Mouse (Mus musculus) R1 (cell line): ENCODE results near the gene Fem1b.
A peak's percentile ranks its signal among the peaks of the same experiment; 100 is the strongest.
"Not testable (repeated sequence)": the region's sequence is repeated elsewhere in the genome, so short reads cannot be mapped to it uniquely, and the experiment has no call there.

Experiments used
- DNase-seq: peaks from one replicate; pipeline ENCODE4 v3.0.0-alpha.2; 2018; ENCODE audit warnings: low read depth, low spot score

The Fem1b gene

GRCm38 (mm10) chr9:62827939-62828652, 16.4 kb upstream of the Fem1b start:
- peak; percentile 75 for DNase-seq

- peak; percentile 89 for DNase-seq
These were observed 14.7 kb upstream of the Fem1b start for GRCm38 (mm10) chr9:62826456-62826855.

DNA sequence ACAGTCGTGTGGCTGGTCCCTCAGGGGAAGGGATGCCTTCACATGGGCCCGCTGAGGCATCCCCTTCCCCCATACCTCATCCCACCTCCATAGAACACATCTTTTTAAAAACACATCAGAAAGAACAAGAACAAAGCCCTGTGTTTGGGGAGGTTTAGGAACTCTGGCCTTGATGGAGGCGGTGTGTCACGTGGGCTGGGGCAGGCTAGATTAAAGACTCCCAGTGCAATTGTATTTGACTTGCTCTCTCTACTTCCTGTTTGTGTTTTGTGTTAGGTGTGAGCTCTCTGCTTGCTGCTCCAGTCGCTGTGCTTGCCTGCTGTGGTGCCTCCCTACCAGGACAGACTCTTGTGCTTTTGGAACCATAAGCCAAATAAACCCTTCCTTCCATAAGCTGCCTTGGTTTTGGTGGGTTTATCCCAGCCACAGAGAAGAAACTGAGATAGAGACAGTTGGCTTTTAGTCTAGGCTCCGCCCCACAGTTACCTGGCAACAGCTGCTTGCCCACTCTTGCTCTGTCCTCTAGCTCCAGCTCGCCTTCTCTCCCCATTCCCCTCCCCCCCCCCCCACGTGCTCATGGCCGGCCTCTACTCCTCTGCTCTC, 14.2 kb upstream of the Fem1b start:
- DNase-seq, result peak; percentile 92

DNA sequence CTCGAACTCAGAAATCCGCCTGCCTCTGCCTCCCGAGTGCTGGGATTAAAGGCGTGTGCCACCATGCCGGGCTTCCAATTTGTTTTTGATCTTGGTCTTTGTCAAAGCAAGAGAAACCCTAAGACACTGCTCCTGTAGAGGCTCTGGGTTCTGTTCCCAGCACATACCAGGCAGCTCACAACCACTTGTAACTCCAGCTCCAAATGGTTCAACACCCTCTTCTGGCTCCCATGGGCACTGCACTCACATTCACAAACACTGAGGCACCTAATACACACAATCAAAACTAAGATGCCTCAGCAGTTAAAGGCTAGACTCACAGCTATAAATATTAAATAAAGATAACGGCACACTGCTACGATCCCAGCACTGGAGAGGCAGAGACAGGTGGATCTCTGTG, 10.1 kb upstream of the Fem1b start:
- DNase-seq, result peak; percentile 80

- DNase-seq, result no peak
These were observed 9.1 kb upstream of the Fem1b start for GRCm38 (mm10) chr9:62820829-62821228.

DNA sequence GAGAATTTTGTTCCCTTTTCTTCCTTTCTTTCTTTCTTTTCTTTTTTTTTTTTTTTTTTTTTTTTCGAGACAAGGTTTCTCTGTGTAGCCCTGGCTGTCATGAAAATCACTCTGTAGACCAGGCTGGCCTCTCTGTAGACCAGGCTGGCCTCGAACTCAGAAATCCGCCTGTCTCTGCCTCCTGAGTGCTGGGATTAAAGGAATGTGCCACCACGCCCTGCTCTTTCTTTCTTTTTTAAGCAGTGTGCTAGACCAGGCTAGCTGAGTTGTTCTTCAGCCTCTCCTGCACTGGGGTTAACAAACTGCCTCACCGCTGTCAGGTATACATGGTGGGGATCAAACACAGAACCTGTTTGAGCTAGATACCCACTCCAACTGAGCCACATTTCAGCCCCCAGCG, 8.2 kb upstream of the Fem1b start:
- peak; percentile 83 for DNase-seq

DNA sequence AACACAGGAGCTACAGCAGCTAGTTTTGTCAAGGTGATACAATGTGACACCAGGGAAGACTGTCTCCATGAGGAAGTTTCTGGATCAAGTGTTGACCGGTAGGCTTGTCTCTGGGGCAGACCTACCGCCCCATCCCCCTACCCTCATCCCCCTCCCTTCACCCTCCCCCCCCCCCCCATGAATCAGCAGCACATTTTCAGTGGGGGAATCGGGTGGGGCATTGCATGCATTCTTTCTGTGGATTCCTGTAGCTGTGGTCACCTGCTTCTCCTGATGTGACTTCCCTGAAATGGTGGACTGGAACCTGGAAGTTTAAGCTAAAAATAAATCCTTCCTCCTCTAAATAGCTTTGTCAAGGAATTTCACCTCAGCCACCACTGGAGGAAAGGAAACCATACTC, 7.8 kb upstream of the Fem1b start:
- peak; percentile 89 for DNase-seq

- peak; percentile 59 for DNase-seq
These were observed 6.3 kb upstream of the Fem1b start for GRCm38 (mm10) chr9:62817828-62818614.

GRCm38 (mm10) chr9:62817099-62817571, 5.4 kb upstream of the Fem1b start:
- no peak for DNase-seq

- DNase-seq, result no peak
These were observed 4.8 kb upstream of the Fem1b start for GRCm38 (mm10) chr9:62816323-62817098.

GRCm38 (mm10) chr9:62814751-62815150, 3.0 kb upstream of the Fem1b start:
- DNase-seq, result no peak

DNA sequence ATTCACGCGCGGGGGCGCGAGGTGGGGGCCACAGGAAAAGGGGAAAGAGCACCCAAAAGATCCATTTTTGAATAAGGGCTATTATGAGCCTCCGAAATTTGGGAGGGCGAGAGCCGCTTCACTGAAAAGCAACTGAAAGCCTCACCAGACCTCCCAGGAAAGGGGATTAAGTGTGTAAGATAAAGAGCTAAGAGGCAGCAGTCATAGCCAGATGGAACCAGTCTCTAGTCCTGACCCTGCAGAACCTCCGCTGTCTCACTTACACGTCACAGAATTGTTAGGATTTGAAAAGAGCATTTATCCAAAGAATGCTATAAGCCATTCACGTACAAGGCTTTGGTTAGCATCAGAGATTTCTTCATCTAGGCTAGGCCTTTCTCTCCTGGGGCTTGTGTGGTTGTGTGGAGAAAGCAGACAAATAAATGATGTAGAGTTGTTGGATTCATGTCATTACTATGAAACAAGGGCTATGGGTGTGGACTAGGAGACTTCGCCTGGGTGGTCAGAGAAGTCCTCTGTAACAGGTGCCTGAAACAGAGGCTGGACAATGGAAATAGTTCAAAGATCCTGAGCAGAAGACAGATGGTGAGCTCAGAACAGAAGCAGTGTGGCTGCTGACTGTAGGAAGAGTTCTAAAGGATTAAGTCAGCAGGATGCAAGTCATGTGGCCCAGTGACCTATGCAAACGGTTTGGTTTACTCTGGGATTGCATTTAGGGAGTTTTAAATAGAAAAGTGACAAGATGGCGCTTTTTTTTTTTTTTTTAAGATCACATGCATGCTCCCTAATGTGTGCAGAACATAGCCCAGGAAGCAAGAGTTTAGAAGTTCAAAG, 699 bp upstream of the Fem1b start:
- peak; percentile 63 for DNase-seq

- DNase-seq, result peak; percentile 61
These were observed 905 bp downstream of the Fem1b start for GRCm38 (mm10) chr9:62810543-62811515.

- DNase-seq, result no peak
These were observed 1.6 kb downstream of the Fem1b start for GRCm38 (mm10) chr9:62810095-62810494.

GRCm38 (mm10) chr9:62799218-62799617, 12.5 kb downstream of the Fem1b start:
- DNase-seq, result not testable (repeated sequence)

DNA sequence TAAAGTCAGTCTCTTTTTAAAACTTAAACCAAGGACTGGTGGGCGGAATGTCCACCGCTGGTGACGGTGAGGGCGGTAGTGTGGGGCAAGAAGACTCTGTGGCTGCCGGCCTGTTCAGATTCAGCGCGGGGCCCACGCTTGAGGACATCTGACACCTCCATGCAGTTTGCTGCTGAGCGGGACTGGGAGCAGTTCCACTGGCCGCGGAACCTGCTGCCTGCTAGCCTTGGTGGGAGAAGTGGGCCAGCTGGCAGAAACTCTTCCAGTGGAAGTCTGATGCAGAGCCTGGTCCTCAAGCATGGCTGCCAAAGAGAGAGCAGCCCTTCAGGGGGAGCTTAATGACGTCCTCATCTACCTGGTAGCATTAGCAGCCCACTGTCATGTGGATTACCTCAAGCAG, 21.9 kb downstream of the Fem1b start:
- DNase-seq, result no peak

DNA sequence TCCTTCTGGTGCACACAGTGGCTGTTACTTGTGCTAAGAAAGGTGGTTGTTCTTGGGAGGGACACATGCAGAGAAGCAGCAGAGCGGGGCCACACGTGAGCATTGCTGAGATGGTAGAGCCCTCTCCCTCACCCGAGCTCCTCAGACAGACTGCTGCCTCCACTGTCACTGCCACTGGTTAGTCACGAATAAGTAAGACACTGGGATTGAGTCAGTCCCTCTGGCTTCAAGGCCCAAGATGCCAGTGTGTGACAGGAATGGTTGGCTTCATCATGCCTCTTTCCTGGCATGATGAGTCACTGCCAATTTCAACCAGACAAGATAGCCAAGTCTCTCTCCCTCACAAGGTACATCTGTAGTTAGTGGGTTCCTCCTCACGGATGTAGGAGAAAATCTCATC, 25.0 kb downstream of the Fem1b start:
- DNase-seq, result no peak

DNA sequence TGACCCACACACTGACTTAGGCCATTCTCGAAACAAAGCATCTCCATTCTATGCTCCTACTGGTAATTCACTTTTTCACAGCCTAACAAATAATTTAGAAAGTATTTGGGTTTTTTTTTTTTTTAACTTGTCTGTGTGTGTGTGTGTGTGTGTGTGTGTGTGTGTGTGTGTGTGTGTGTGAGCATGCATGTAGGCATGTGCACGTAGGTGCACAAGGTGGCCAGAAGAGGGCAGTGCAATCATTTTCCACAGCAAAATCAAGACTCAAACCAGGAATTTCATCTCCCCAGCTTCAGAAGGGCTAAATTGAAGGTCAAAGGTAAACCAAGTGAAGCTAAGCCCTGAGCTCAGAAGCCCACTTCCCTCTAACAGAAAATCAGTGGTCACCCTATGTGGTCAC, 27.5 kb downstream of the Fem1b start:
- DNase-seq, result peak; percentile 61

GRCm38 (mm10) chr9:62782976-62783781, 28.6 kb downstream of the Fem1b start:
- peak; percentile 82 for DNase-seq
